Mouse (Mus musculus) gastrocnemius, postnatal 36 days (tissue): Measurements from ENCODE around the gene Ibsp. TPM values are rescaled to one million over a fixed set of nuclear protein-coding genes. Genes with fewer than 3 reads are reported as not detected.

Experiments used
- DNase-seq, 2 experiments: peaks; one replicate each; pipeline ENCODE4 v3.0.0; 2022
- intact Hi-C: fragments of 180-260 bp; cut with DNase I; formaldehyde crosslinking; loops from one replicate; pipeline ENCODE4 v1.15.1; 2025
- long read RNA-seq, 2 experiments: library from polyadenylated mRNA; stranded (forward); transcript quantifications; one replicate each; pipeline ENCODE4 v2.0.0; 2021
- total RNA-seq, 2 experiments: library from RNA; stranded (reverse); gene quantifications; 2 replicates each; pipeline ENCODE4 v1.2.3; 2021

Ibsp gene
- not detected for total RNA-seq
- long read RNA-seq, experiment 1, result 0 reads
- long read RNA-seq, experiment 2, result 0 reads

GRCm38 (mm10) chr5:104298994-104299393 lies at the start of gene Ibsp:
Gene Ibsp (plus strand): TSS chr5:104299171.
- intact Hi-C loops, result no loop called here
- no peak for DNase-seq

- intact Hi-C loops, result no loop called here
- no peak for DNase-seq
These were observed 47.2 kb upstream of the Ibsp start for GRCm38 (mm10) chr5:104251811-104252210.

GRCm38 (mm10) chr5:104256585-104256984 lies 42.4 kb upstream of the Ibsp start:
- DNase-seq, result no peak
- intact Hi-C loops, result no loop called here

- intact Hi-C loops, result no loop called here
- no peak for DNase-seq
These were observed 37.0 kb upstream of the Ibsp start for GRCm38 (mm10) chr5:104261908-104262461.

- no peak for DNase-seq
- intact Hi-C loops, result no loop called here
These were observed 35.8 kb upstream of the Ibsp start for GRCm38 (mm10) chr5:104263014-104263776.

GRCm38 (mm10) chr5:104294201-104294600 lies 4.8 kb upstream of the Ibsp start:
- DNase-seq, result no peak
- intact Hi-C loops, result no loop called here

- no peak for DNase-seq
- intact Hi-C loops, result no loop called here
These were observed 15.1 kb downstream of the Ibsp start for GRCm38 (mm10) chr5:104314073-104314472.

- intact Hi-C loops, result no loop called here
These were observed 26.1 kb downstream of the Ibsp start, which contains the start of gene Mepe for GRCm38 (mm10) chr5:104325029-104325428. Gene Mepe (plus strand): TSS chr5:104325329.

GRCm38 (mm10) chr5:104326884-104327283 lies 27.9 kb downstream of the Ibsp start:
- DNase-seq, result no peak
- intact Hi-C loops, result no loop called here

More at GRCm38 (mm10) chr5:104325029-104325428, 26.1 kb downstream of the Ibsp start, which contains the start of gene Mepe:
- no peak for DNase-seq

- no peak for DNase-seq
- intact Hi-C loops, result no loop called here
These were observed 28.4 kb downstream of the Ibsp start for GRCm38 (mm10) chr5:104327389-104327788.

GRCm38 (mm10) chr5:104327876-104328275 lies 28.9 kb downstream of the Ibsp start:
- intact Hi-C loops, result no loop called here
- DNase-seq, result no peak

GRCm38 (mm10) chr5:104328317-104328850 lies 29.4 kb downstream of the Ibsp start:
- DNase-seq, result no peak
- intact Hi-C loops, result no loop called here

GRCm38 (mm10) chr5:104329381-104329780 lies 30.4 kb downstream of the Ibsp start:
- intact Hi-C loops, result no loop called here
- DNase-seq, result no peak

GRCm38 (mm10) chr5:104330088-104330487 lies 31.1 kb downstream of the Ibsp start:
- intact Hi-C loops, result no loop called here
- no peak for DNase-seq

GRCm38 (mm10) chr5:104332296-104332695 lies 33.3 kb downstream of the Ibsp start:
- intact Hi-C loops, result loop anchor here (2.0 kb wide), 1 partner anchor 109 kb away; no protein-coding TSS in a partner anchor

GRCm38 (mm10) chr5:104333231-104333640 lies 34.3 kb downstream of the Ibsp start:
- DNase-seq, result peak in 1 of 2 experiments; percentile 49
- intact Hi-C loops, result loop anchor here (2.0 kb wide), 1 partner anchor 110 kb away; no protein-coding TSS in a partner anchor

More at GRCm38 (mm10) chr5:104332296-104332695, 33.3 kb downstream of the Ibsp start:
- no peak for DNase-seq

GRCm38 (mm10) chr5:104333643-104334042 lies 34.7 kb downstream of the Ibsp start:
- intact Hi-C loops, result loop anchor here (2.0 kb wide), 1 partner anchor 111 kb away; no protein-coding TSS in a partner anchor
- DNase-seq, result no peak

- intact Hi-C loops, result no loop called here
- no peak for DNase-seq
These were observed 35.5 kb downstream of the Ibsp start for GRCm38 (mm10) chr5:104334516-104334915.

GRCm38 (mm10) chr5:104335962-104336361 lies 37.0 kb downstream of the Ibsp start:
- intact Hi-C loops, result loop anchor here (5.0 kb wide), 1 partner anchor 204 kb away; no protein-coding TSS in a partner anchor
- DNase-seq, result no peak

GRCm38 (mm10) chr5:104337491-104337890 lies 38.5 kb downstream of the Ibsp start:
- intact Hi-C loops, result loop anchor here (5.0 kb wide), 1 partner anchor 205 kb away; no protein-coding TSS in a partner anchor
- no peak for DNase-seq

- intact Hi-C loops, result loop anchor here (5.0 kb wide), 1 partner anchor 207 kb away; no protein-coding TSS in a partner anchor
- DNase-seq, result no peak
These were observed 40.0 kb downstream of the Ibsp start for GRCm38 (mm10) chr5:104339009-104339408.
